Mouse (Mus musculus): ENCODE data around the gene Fabp6. TPM values are rescaled to one million over a fixed set of nuclear protein-coding genes. Genes with fewer than 3 reads are reported as not detected.

The Fabp6 gene
- polyA plus RNA-seq, 1 experiment from 2014 or later = not detected

GRCm38 (mm10) chr11:43621769-43622168 lies 20.4 kb upstream of the Fabp6 start:
- Histone ChIP-seq H3K27ac (0 out of 2 replicates have a peak overlapping the region, but pooled peaks have one; percentile 25), H3K27me3 (replicated peaks) (no peaks in the 10 kb centered on the region), H3K9me3 (replicated peaks) (no peaks in the 10 kb centered on the region), H3K4me2 (no peak overlapping the region), H3K4me1 (peaks cover 27% of the 10 kb centered on the region), H3K9ac (no peak overlapping the region), H3K36me3 (no peaks in the 10 kb centered on the region), H3K4me3 (no peak overlapping the region)
- 56% methylated on average over 5 of the region's 5 CpGs for WGBS (ENCODE audit: insufficient replicate concordance)
- ATAC-seq = peak; percentile 66

GRCm38 (mm10) chr11:43618403-43618802 lies 17.1 kb upstream of the Fabp6 start:
- no peak for ATAC-seq
- H3K9me3 ChIP-seq (replicated peaks) = no peaks in the 10 kb centered on the region

DNA sequence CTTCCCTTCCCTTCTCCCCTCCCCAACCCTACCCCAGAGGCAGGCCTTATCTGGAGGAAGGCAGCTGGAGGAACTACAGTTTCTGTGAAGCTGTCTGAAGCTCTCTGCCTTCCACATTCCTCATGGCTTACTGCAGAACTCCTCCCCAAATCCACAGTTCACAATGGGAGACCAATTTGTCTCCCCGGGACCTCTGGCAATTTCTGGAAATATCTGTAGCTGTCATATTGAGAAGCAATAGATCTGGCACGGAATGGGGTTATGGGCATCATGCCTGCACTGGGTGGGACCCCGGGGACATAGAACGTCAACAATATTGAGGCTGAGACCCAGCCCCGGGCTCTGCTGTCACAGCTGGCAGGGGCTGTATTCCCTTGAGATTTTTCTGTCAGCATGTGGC lies 16.6 kb upstream of the Fabp6 start:
- no peaks in the 10 kb centered on the region for H3K9me3 ChIP-seq (replicated peaks)
- no peak overlapping the region for H3K4me3 ChIP-seq
- peaks cover 22% of the 10 kb centered on the region for H3K4me1 ChIP-seq
- no peak overlapping the region for H3K9ac ChIP-seq
- ATAC-seq = no peak
- no peaks in the 10 kb centered on the region for H3K27me3 ChIP-seq (replicated peaks)
- no peaks in the 10 kb centered on the region for H3K36me3 ChIP-seq
- peak overlapping the region; percentile 17; the same call in 1 of the 2 replicates for H3K27ac ChIP-seq
- 44% methylated on average over 5 of the region's 5 CpGs for WGBS (ENCODE audit: insufficient replicate concordance)
- no peak overlapping the region for H3K4me2 ChIP-seq

More at GRCm38 (mm10) chr11:43618403-43618802, 17.1 kb upstream of the Fabp6 start:
- H3K27me3 ChIP-seq (replicated peaks) = no peaks in the 10 kb centered on the region
- H3K4me3 ChIP-seq = no peak overlapping the region
- no peak overlapping the region for H3K4me2 ChIP-seq
- peak overlapping the region; percentile 17; the same call in 1 of the 2 replicates for H3K27ac ChIP-seq
- H3K9ac ChIP-seq = no peak overlapping the region
- 62% methylated on average over 7 of the region's 7 CpGs for WGBS (ENCODE audit: insufficient replicate concordance)
- H3K36me3 ChIP-seq = no peaks in the 10 kb centered on the region
- H3K4me1 ChIP-seq = peaks cover 20% of the 10 kb centered on the region

DNA sequence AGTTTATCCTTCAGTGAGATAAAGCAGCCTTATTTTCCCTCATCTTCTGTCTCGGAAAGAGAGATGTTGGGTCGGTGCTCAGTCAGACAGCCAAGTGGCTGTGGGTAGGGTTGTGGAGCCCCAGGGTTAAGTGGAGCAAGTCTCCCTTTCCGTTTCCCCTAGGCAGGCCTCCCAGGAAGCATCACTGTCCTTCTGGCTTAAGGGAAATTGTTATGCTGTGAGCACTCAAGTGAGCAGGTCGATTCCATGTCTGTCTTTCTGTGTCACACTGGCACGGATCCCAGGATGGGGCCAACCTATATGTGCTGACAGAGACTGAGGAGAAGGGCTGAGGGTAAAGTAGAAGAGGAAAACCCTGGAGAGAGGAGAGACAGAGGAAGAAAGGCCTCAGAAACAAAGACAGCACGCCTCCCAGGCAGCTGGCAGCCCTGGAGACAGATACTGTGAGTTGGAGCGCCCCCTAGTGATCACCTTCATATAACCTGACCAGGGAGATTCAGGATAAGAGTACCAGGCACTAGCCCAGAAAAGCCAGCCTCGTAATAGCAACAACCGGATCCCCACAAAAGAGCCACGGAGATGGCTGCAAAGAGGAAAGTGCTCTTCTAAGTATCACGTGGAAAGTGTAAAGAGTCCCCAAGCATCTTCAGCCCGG lies 11.6 kb upstream of the Fabp6 start:
- peak; percentile 53 for ATAC-seq
- Histone ChIP-seq H3K4me1 (peaks cover 7% of the 10 kb centered on the region), H3K4me2 (no peak overlapping the region), H3K9me3 (replicated peaks) (no peaks in the 10 kb centered on the region), H3K36me3 (no peaks in the 10 kb centered on the region), H3K4me3 (no peak overlapping the region), H3K27ac (no peak overlapping the region), H3K27me3 (replicated peaks) (no peaks in the 10 kb centered on the region), H3K9ac (no peak overlapping the region)
- 28% methylated on average over 12 of the region's 12 CpGs for WGBS (ENCODE audit: insufficient replicate concordance)

- 62% methylated on average over 5 of the region's 5 CpGs for WGBS (ENCODE audit: insufficient replicate concordance)
- Histone ChIP-seq H3K27me3 (replicated peaks) (no peaks in the 10 kb centered on the region), H3K36me3 (no peaks in the 10 kb centered on the region), H3K9ac (no peak overlapping the region), H3K9me3 (replicated peaks) (no peaks in the 10 kb centered on the region), H3K4me1 (0 out of 2 replicates have a peak, but pooled peaks cover 6% of the 10 kb centered on the region), H3K4me3 (no peak overlapping the region), H3K4me2 (no peak overlapping the region), H3K27ac (no peak overlapping the region)
- no peak for ATAC-seq
Measured at GRCm38 (mm10) chr11:43610662-43611033, 9.3 kb upstream of the Fabp6 start.

GRCm38 (mm10) chr11:43610006-43610661 lies 8.8 kb upstream of the Fabp6 start:
- H3K4me1 ChIP-seq = 0 out of 2 replicates have a peak, but pooled peaks cover 6% of the 10 kb centered on the region
- no peak for ATAC-seq
- no peaks in the 10 kb centered on the region for H3K9me3 ChIP-seq (replicated peaks)
- no peaks in the 10 kb centered on the region for H3K36me3 ChIP-seq
- 70% methylated on average over 10 of the region's 10 CpGs for WGBS (ENCODE audit: insufficient replicate concordance)
- no peak overlapping the region for H3K9ac ChIP-seq
- H3K27ac ChIP-seq = no peak overlapping the region
- H3K4me2 ChIP-seq = no peak overlapping the region
- no peak overlapping the region for H3K4me3 ChIP-seq
- H3K27me3 ChIP-seq (replicated peaks) = no peaks in the 10 kb centered on the region

GRCm38 (mm10) chr11:43608440-43608839 lies 7.1 kb upstream of the Fabp6 start:
- Histone ChIP-seq H3K36me3 (no peaks in the 10 kb centered on the region), H3K9ac (no peak overlapping the region), H3K4me1 (0 out of 2 replicates have a peak, but pooled peaks cover 3% of the 10 kb centered on the region), H3K27me3 (replicated peaks) (no peaks in the 10 kb centered on the region), H3K27ac (no peak overlapping the region), H3K4me2 (no peak overlapping the region), H3K9me3 (replicated peaks) (no peaks in the 10 kb centered on the region), H3K4me3 (no peak overlapping the region)
- 84% methylated on average over 3 of the region's 3 CpGs for WGBS (ENCODE audit: insufficient replicate concordance)
- ATAC-seq = no peak

DNA sequence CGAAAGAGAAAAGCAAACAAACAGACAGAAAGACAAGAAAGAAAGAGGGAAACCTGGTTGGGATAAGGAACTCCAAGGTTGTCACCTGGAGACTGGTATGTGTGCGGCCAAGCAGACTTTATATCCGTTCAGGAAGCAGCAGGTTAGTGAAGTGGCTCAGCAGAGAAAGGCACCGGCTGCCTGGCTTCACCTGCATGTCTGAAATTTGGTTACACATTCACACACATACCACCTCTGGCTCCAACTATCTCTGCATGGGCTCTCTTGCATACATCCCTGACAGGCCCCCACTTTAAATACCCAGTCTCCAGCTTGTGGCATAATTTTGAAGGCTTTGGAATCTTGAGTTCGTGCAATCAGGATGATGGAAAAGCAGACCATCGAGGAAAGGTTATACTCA lies 4.5 kb upstream of the Fabp6 start:
- Histone ChIP-seq H3K27me3 (replicated peaks) (no peaks in the 10 kb centered on the region; the same call in 1 of the 2 replicates), H3K4me1 (no peaks in the 10 kb centered on the region), H3K4me3 (no peak overlapping the region), H3K9ac (no peak overlapping the region), H3K4me2 (no peak overlapping the region), H3K27ac (no peak overlapping the region), H3K36me3 (no peaks in the 10 kb centered on the region), H3K9me3 (replicated peaks) (no peaks in the 10 kb centered on the region)
- 77% methylated on average over 6 of the region's 6 CpGs for WGBS (ENCODE audit: insufficient replicate concordance)
- ATAC-seq = no peak

- no peaks in the 10 kb centered on the region; the same call in 1 of the 2 replicates for H3K27me3 ChIP-seq (replicated peaks)
- no peaks in the 10 kb centered on the region for H3K4me1 ChIP-seq
- ATAC-seq = no peak
- no peaks in the 10 kb centered on the region for H3K36me3 ChIP-seq
- no peak overlapping the region for H3K4me2 ChIP-seq
- 34% methylated on average over 6 of the region's 6 CpGs for WGBS (ENCODE audit: insufficient replicate concordance)
- no peak overlapping the region for H3K4me3 ChIP-seq
- no peak overlapping the region for H3K27ac ChIP-seq
- no peak overlapping the region for H3K9ac ChIP-seq
- H3K9me3 ChIP-seq (replicated peaks) = no peaks in the 10 kb centered on the region
Measured at GRCm38 (mm10) chr11:43604891-43605290, 3.6 kb upstream of the Fabp6 start.

- Histone ChIP-seq H3K27ac (no peak overlapping the region), H3K4me2 (no peak overlapping the region), H3K9me3 (replicated peaks) (no peaks in the 10 kb centered on the region), H3K27me3 (replicated peaks) (no peaks in the 10 kb centered on the region; the same call in 1 of the 2 replicates), H3K4me1 (no peaks in the 10 kb centered on the region), H3K9ac (no peak overlapping the region), H3K36me3 (no peaks in the 10 kb centered on the region), H3K4me3 (no peak overlapping the region)
- ATAC-seq = no peak
- 72% methylated on average over 2 of the region's 2 CpGs for WGBS (ENCODE audit: insufficient replicate concordance)
Measured at GRCm38 (mm10) chr11:43604207-43604606, 2.9 kb upstream of the Fabp6 start.

DNA sequence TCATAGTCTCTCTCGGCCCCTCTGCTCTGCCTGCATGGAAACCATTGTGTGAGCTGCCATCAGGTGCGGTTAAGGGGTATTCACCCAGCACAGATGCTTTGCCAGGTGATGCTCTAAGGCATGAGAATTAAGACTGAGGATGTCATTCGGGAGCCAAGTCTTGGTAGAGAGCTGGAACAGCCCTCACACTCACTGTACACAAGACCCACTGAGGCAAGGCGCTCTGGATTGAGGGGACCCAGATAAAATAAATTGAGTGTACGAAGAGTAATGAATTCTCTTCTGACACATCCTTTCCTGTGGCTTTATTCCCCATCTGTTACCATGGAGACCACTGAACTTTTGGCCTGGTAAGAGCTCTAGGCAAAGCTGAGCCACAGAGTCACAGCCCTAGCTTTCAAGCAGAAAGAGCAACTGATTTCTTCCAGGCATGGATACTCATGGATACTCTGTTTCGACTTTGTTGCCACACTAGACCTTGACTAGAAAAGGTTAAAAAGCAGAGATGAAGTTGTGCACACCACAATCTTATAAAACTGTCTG lies 11.7 kb downstream of the Fabp6 start:
- H3K4me2 ChIP-seq = no peak overlapping the region
- H3K9me3 ChIP-seq (replicated peaks) = no peaks in the 10 kb centered on the region
- ATAC-seq = no peak
- no peaks in the 10 kb centered on the region for H3K4me1 ChIP-seq
- no peak overlapping the region for H3K9ac ChIP-seq
- no peaks in the 10 kb centered on the region for H3K27me3 ChIP-seq (replicated peaks)
- H3K27ac ChIP-seq = no peak overlapping the region
- H3K4me3 ChIP-seq = no peak overlapping the region
- H3K36me3 ChIP-seq = peaks cover 3% of the 10 kb centered on the region; the same call in 1 of the 2 replicates
- 61% methylated on average over 6 of the region's 6 CpGs for WGBS (ENCODE audit: insufficient replicate concordance)

DNA sequence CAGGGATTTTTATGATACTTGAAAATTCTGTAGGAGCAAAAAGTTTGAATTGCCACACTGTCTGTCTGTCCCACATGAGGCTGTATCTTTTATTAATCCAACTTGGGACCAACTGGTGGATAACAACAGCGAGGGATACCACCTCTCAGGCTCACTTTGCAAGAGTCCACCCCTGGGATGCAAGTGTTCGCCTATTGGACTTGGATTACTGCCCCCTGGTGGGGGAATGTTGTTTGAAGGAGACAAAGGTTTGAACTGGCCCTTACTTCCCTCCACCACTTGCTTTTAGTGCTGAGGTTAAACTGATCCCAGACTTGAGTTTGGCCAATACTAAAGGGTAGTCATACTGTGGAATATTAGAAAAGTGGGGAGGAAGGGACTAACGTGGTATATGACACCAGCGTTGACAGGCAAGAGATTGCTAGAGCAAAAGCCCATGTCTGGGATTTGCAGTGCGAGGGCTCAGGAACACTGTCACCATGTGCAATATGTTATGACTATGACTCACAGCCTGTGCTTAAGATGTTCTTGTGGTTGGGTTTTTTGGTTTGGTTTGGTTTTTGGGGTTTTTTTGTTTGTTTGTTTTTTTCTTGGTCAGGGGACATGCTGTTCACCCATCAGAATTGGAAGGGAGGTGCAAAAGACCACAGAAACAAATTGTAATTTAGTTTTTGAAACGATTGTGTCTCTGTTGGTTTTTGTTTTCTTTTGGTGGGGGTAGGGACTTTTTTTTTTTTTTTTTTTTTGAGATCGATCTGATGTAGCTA lies 14.8 kb downstream of the Fabp6 start, which contains the start of gene 4933415A04Rik:
Gene 4933415A04Rik, plus strand, starts transcription at position 717 of the 767 bp plus-strand sequence.
- Histone ChIP-seq H3K9ac (no peak within 1 kb of the TSS), H3K36me3 (peaks cover 7% of the 10 kb centered on the region; the same call in 1 of the 2 replicates), H3K4me3 (no peak within 1 kb of the TSS), H3K4me2 (no peak within 1 kb of the TSS), H3K9me3 (replicated peaks) (no peaks in the 10 kb centered on the region), H3K27me3 (replicated peaks) (no peaks in the 10 kb centered on the region), H3K4me1 (no peaks in the 10 kb centered on the region), H3K27ac (no peak within 1 kb of the TSS)
- WGBS (ENCODE audit: insufficient replicate concordance) = 57% methylated on average over 7 of the region's 7 CpGs
- no peak for ATAC-seq

All from liver, embryonic 12.5 days (tissue).